Mouse (Mus musculus): Measurements from ENCODE around the gene Adam12. TPM values are rescaled to one million over a fixed set of nuclear protein-coding genes. Genes with fewer than 3 reads are reported as not detected.
"Not testable (repeated sequence)": the region's sequence is repeated elsewhere in the genome, so short reads cannot be mapped to it uniquely, and the experiment has no call there.

Gene Adam12
- polyA plus RNA-seq, 1 experiment from 2014 or later = 4.8 TPM

- 93% methylated on average over 9 of the region's 9 CpGs for WGBS
- no peaks in the 10 kb centered on the region for H3K36me3 ChIP-seq
- no peak for ATAC-seq (ENCODE audit: insufficient number of reproducible peaks, insufficient read depth, low FRiP score, low TSS enrichment)
- no peaks in the 10 kb centered on the region for H3K27me3 ChIP-seq
- H3K4me3 ChIP-seq = no peak overlapping the region
- no peaks in the 10 kb centered on the region for H3K9me3 ChIP-seq
- H3K27ac ChIP-seq = no peak overlapping the region
- no peak overlapping the region for H3K9ac ChIP-seq
- no peak overlapping the region for H3K4me2 ChIP-seq (replicated peaks)
- H3K4me1 ChIP-seq = no peaks in the 10 kb centered on the region
Observed at GRCm38 (mm10) chr7:133916230-133916629, 315.7 kb downstream of the Adam12 start.

GRCm38 (mm10) chr7:133911881-133912280 lies 320.1 kb downstream of the Adam12 start:
- Histone ChIP-seq H3K36me3 (no peaks in the 10 kb centered on the region), H3K9ac (no peak overlapping the region), H3K27me3 (no peaks in the 10 kb centered on the region), H3K27ac (no peak overlapping the region), H3K4me1 (no peaks in the 10 kb centered on the region), H3K9me3 (no peaks in the 10 kb centered on the region), H3K4me3 (no peak overlapping the region), H3K4me2 (replicated peaks) (no peak overlapping the region)
- WGBS = 93% methylated on average over 3 of the region's 3 CpGs
- no peak for ATAC-seq (ENCODE audit: insufficient number of reproducible peaks, insufficient read depth, low FRiP score, low TSS enrichment)

- no peak for ATAC-seq (ENCODE audit: insufficient number of reproducible peaks, insufficient read depth, low FRiP score, low TSS enrichment)
Observed at GRCm38 (mm10) chr7:133909833-133910375, 322.0 kb downstream of the Adam12 start.

GRCm38 (mm10) chr7:133908966-133909365 lies 323.0 kb downstream of the Adam12 start:
- Histone ChIP-seq H3K4me2 (replicated peaks) (no peak overlapping the region), H3K27ac (no peak overlapping the region), H3K27me3 (no peaks in the 10 kb centered on the region), H3K36me3 (no peaks in the 10 kb centered on the region), H3K9me3 (no peaks in the 10 kb centered on the region), H3K4me1 (no peaks in the 10 kb centered on the region), H3K9ac (no peak overlapping the region), H3K4me3 (no peak overlapping the region)
- 84% methylated on average over 4 of the region's 4 CpGs for WGBS
- no peak for ATAC-seq (ENCODE audit: insufficient number of reproducible peaks, insufficient read depth, low FRiP score, low TSS enrichment)

More at GRCm38 (mm10) chr7:133909833-133910375, 322.0 kb downstream of the Adam12 start:
- Histone ChIP-seq H3K9ac (no peak overlapping the region), H3K4me2 (replicated peaks) (no peak overlapping the region), H3K27ac (no peak overlapping the region), H3K36me3 (no peaks in the 10 kb centered on the region), H3K4me3 (no peak overlapping the region), H3K4me1 (no peaks in the 10 kb centered on the region), H3K9me3 (no peaks in the 10 kb centered on the region), H3K27me3 (no peaks in the 10 kb centered on the region)
- WGBS = 80% methylated on average over 7 of the region's 7 CpGs

GRCm38 (mm10) chr7:133899391-133899790 lies 332.6 kb downstream of the Adam12 start:
- H3K4me3 ChIP-seq = no peak overlapping the region
- no peaks in the 10 kb centered on the region for H3K27me3 ChIP-seq
- H3K4me1 ChIP-seq = no peaks in the 10 kb centered on the region
- H3K36me3 ChIP-seq = no peaks in the 10 kb centered on the region
- WGBS = 78% methylated on average over 4 of the region's 4 CpGs
- no peaks in the 10 kb centered on the region for H3K9me3 ChIP-seq
- ATAC-seq (ENCODE audit: insufficient number of reproducible peaks, insufficient read depth, low FRiP score, low TSS enrichment) = no peak
- no peak overlapping the region for H3K9ac ChIP-seq
- no peak overlapping the region for H3K4me2 ChIP-seq (replicated peaks)
- no peak overlapping the region for H3K27ac ChIP-seq

GRCm38 (mm10) chr7:133891796-133892195 lies 340.1 kb downstream of the Adam12 start:
- H3K4me1 ChIP-seq = no peaks in the 10 kb centered on the region
- 74% methylated on average over 4 of the region's 4 CpGs for WGBS
- H3K27me3 ChIP-seq = no peaks in the 10 kb centered on the region
- no peak overlapping the region for H3K9ac ChIP-seq
- H3K4me2 ChIP-seq (replicated peaks) = no peak overlapping the region
- H3K36me3 ChIP-seq = no peaks in the 10 kb centered on the region
- no peak overlapping the region for H3K4me3 ChIP-seq
- H3K9me3 ChIP-seq = no peaks in the 10 kb centered on the region
- no peak overlapping the region for H3K27ac ChIP-seq
- ATAC-seq (ENCODE audit: insufficient number of reproducible peaks, insufficient read depth, low FRiP score, low TSS enrichment) = no peak

GRCm38 (mm10) chr7:133891298-133891697 lies 340.6 kb downstream of the Adam12 start:
- Histone ChIP-seq H3K36me3 (no peaks in the 10 kb centered on the region), H3K27me3 (no peaks in the 10 kb centered on the region), H3K9me3 (no peaks in the 10 kb centered on the region), H3K27ac (no peak overlapping the region), H3K4me2 (replicated peaks) (no peak overlapping the region), H3K4me1 (no peaks in the 10 kb centered on the region), H3K4me3 (no peak overlapping the region), H3K9ac (no peak overlapping the region)
- no peak for ATAC-seq (ENCODE audit: insufficient number of reproducible peaks, insufficient read depth, low FRiP score, low TSS enrichment)
- WGBS = 86% methylated on average over 9 of the region's 9 CpGs

GRCm38 (mm10) chr7:133889986-133890385 lies 342.0 kb downstream of the Adam12 start:
- Histone ChIP-seq H3K9ac (no peak overlapping the region), H3K4me3 (no peak overlapping the region), H3K9me3 (no peaks in the 10 kb centered on the region), H3K27ac (no peak overlapping the region), H3K27me3 (no peaks in the 10 kb centered on the region), H3K4me2 (replicated peaks) (no peak overlapping the region), H3K36me3 (no peaks in the 10 kb centered on the region), H3K4me1 (no peaks in the 10 kb centered on the region)
- no peak for ATAC-seq (ENCODE audit: insufficient number of reproducible peaks, insufficient read depth, low FRiP score, low TSS enrichment)
- 89% methylated on average over 4 of the region's 4 CpGs for WGBS

- H3K27ac ChIP-seq = no peak overlapping the region
- no peaks in the 10 kb centered on the region for H3K4me1 ChIP-seq
- no peaks in the 10 kb centered on the region for H3K27me3 ChIP-seq
- no peak overlapping the region for H3K4me2 ChIP-seq (replicated peaks)
- 83% methylated on average over 19 of the region's 19 CpGs for WGBS
- no peaks in the 10 kb centered on the region for H3K9me3 ChIP-seq
- H3K9ac ChIP-seq = no peak overlapping the region
- no peak for ATAC-seq (ENCODE audit: insufficient number of reproducible peaks, insufficient read depth, low FRiP score, low TSS enrichment)
- no peaks in the 10 kb centered on the region for H3K36me3 ChIP-seq
- H3K4me3 ChIP-seq = no peak overlapping the region
Observed at GRCm38 (mm10) chr7:133888926-133889920, 342.7 kb downstream of the Adam12 start.

- not testable (repeated sequence) for H3K27me3 ChIP-seq; H3K27ac ChIP-seq; H3K36me3 ChIP-seq; H3K4me3 ChIP-seq; H3K4me2 ChIP-seq (replicated peaks); H3K4me1 ChIP-seq; H3K9me3 ChIP-seq; ATAC-seq (ENCODE audit: insufficient number of reproducible peaks, insufficient read depth, low FRiP score, low TSS enrichment); H3K9ac ChIP-seq
- whole genome bisulfite sequencing = 83% methylated on average over 5 of the region's 9 CpGs
Observed at GRCm38 (mm10) chr7:133884759-133885431, 347.1 kb downstream of the Adam12 start.

GRCm38 (mm10) chr7:133879761-133880160 lies 352.2 kb downstream of the Adam12 start:
- no peak for ATAC-seq (ENCODE audit: insufficient number of reproducible peaks, insufficient read depth, low FRiP score, low TSS enrichment)
- Histone ChIP-seq H3K9me3 (no peaks in the 10 kb centered on the region), H3K27ac (no peak overlapping the region), H3K4me3 (no peak overlapping the region), H3K4me1 (peaks cover 4% of the 10 kb centered on the region; the same call in 1 of the 2 replicates), H3K9ac (no peak overlapping the region), H3K27me3 (no peaks in the 10 kb centered on the region), H3K4me2 (replicated peaks) (no peak overlapping the region), H3K36me3 (no peaks in the 10 kb centered on the region)
- WGBS = 94% methylated on average over 8 of the region's 8 CpGs

Measured in embryonic facial prominence, embryonic 12.5 days (tissue).